Mouse (Mus musculus): Measurements from ENCODE around the gene Gm10273.

DNA sequence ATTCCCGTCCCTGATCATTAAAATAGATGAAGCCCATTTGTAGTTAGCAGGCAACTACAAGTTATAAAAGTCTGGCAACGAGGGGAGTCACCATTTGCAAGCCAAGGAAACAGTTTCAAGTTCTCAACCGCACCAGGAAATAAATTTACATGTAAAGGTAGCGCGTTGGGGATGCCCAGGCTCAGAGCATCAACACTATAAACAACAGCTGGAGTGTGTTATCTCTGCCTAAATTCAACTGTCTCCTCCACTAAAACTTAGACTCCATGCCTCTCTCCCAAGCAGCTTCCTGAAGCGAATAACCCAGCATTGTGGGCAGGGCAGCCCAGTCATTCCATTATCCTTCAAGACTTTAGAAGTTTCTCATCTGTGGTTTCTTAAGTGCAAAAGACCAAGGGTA lies 13.1 kb downstream of the Gm10273 start:
- TF ChIP-seq POLR2A (IDR thresholded peaks at IDR 0.05; ENCODE audit: insufficient read length, low read depth) (no peak), SRF (IDR thresholded peaks at IDR 0.05; ENCODE audit: control insufficient read depth, insufficient read length, low read depth) (no peak), POLR2AphosphoS2 (IDR thresholded peaks at IDR 0.05; ENCODE audit: insufficient read length, low read depth) (no peak), MAX (IDR thresholded peaks at IDR 0.05; ENCODE audit: low read depth) (no peak), TCF12 (IDR thresholded peaks at IDR 0.05; ENCODE audit: insufficient read depth, poor library complexity, severe bottlenecking) (no peak), MYOG (IDR thresholded peaks at IDR 0.05; ENCODE audit: control insufficient read depth in 1 of 3, insufficient read depth in 1 of 3, insufficient read length in 2 of 3, low read depth in 2 of 3) (no peak), MYOD1 (IDR thresholded peaks at IDR 0.05; ENCODE audit: control insufficient read depth in 1 of 3, insufficient read length in 2 of 3, low read depth in 2 of 3) (no peak), USF1 (IDR thresholded peaks at IDR 0.05; ENCODE audit: low read depth) (no peak), E2F4 (IDR thresholded peaks at IDR 0.05; ENCODE audit: insufficient read depth) (no peak), CEBPB (IDR thresholded peaks at IDR 0.05; ENCODE audit: insufficient read depth, poor library complexity, severe bottlenecking) (no peak), REST (IDR thresholded peaks at IDR 0.05; ENCODE audit: insufficient read depth, insufficient read length) (no peak)

Measured in myocyte (in vitro differentiated cells).